Mouse (Mus musculus) forebrain, embryonic 16.5 days (tissue): ENCODE results near the gene Rbm46. TPM values are rescaled to one million over a fixed set of nuclear protein-coding genes. Genes with fewer than 3 reads are reported as not detected.

ENCODE experiments used
- ATAC-seq: fragments of 200-750 bp; cut with Nextera tagmentation; 2 replicates; pipeline ENCODE4 v1.8.0; 2017; ENCODE audit warnings: mild to moderate bottlenecking, moderate library complexity
- H3K27ac ChIP-seq: fragments of 300-500 bp; sonication (generic); 2 replicates; pipeline ENCODE4 v1.5.1; 2014; ENCODE audit warnings: low read length, control low read depth
- H3K27me3 ChIP-seq: fragments of 300-500 bp; sonication (generic); replicated peaks from 2 replicates; pipeline ENCODE4 v1.6.1; 2014; ENCODE audit warnings: low read length; ENCODE audit not compliant: control insufficient read depth, insufficient read depth
- H3K36me3 ChIP-seq: fragments of 300-500 bp; sonication (generic); 2 replicates; pipeline ENCODE4 v1.6.1; 2014; ENCODE audit not compliant: control insufficient read depth, insufficient read depth
- H3K4me1 ChIP-seq: fragments of 300-500 bp; sonication (generic); replicated peaks from 2 replicates; pipeline ENCODE4 v1.6.1; 2014; ENCODE audit warnings: low read length; ENCODE audit not compliant: control insufficient read depth, insufficient read depth
- H3K4me2 ChIP-seq: fragments of 300-500 bp; sonication (generic); 2 replicates; pipeline ENCODE4 v1.6.1; 2014; ENCODE audit warnings: mild to moderate bottlenecking, low read length, control low read depth
- H3K4me3 ChIP-seq: fragments of 300-500 bp; sonication (generic); replicated peaks from 2 replicates; pipeline ENCODE4 v1.5.1; 2014; ENCODE audit warnings: mild to moderate bottlenecking, low read length, control low read depth
- H3K9ac ChIP-seq: fragments of 300-500 bp; sonication (generic); replicated peaks from 2 replicates; pipeline ENCODE4 v1.6.1; 2014; ENCODE audit warnings: low read depth, low read length, control low read depth
- H3K9me3 ChIP-seq: fragments of 300-500 bp; sonication (generic); 2 replicates; pipeline ENCODE4 v1.6.1; 2016; ENCODE audit warnings: low read length; ENCODE audit not compliant: control insufficient read depth
- WGBS: fragments of 180-500 bp; shearing (Covaris S2); extraction: QIAGEN DNeasy Blood & Tissue Kit; methylation state at CpG from one replicate; pipeline ENCODE4 v1.1.7; 2014; 5-methylcytosine and 5-hydroxymethylcytosine counted together
- polyA plus RNA-seq: library from polyadenylated mRNA; unstranded; fragments of >200 nt; fragmentation: Nextera tagmentation; extraction: Ambion mirVana; gene quantifications from 2 replicates; pipeline ENCODE4 v1.2.1, GENCODE M21; 2015

The Rbm46 gene
- polyA plus RNA-seq, 1 experiment from 2014 or later, result 1.3 TPM

GRCm38 (mm10) chr3:82799735-82800469, 76.4 kb downstream of the Rbm46 start:
- H3K27ac ChIP-seq, result no peak overlapping the region
- no peaks in the 10 kb centered on the region for H3K36me3 ChIP-seq
- no peaks in the 10 kb centered on the region for H3K9me3 ChIP-seq
- no peak overlapping the region for H3K4me3 ChIP-seq
- H3K4me2 ChIP-seq, result no peak overlapping the region
- H3K27me3 ChIP-seq, result no peaks in the 10 kb centered on the region
- no peaks in the 10 kb centered on the region for H3K4me1 ChIP-seq
- no peak for ATAC-seq
- 86% methylated on average over 4 of the region's 4 CpGs for WGBS
- no peak overlapping the region for H3K9ac ChIP-seq

- H3K9me3 ChIP-seq, result no peaks in the 10 kb centered on the region
- no peaks in the 10 kb centered on the region for H3K27me3 ChIP-seq
- WGBS, result 83% methylated on average over 1 of the region's 1 CpGs
- no peak for ATAC-seq
- H3K36me3 ChIP-seq, result no peaks in the 10 kb centered on the region
- no peak overlapping the region for H3K4me2 ChIP-seq
- H3K27ac ChIP-seq, result no peak overlapping the region
- H3K9ac ChIP-seq, result no peak overlapping the region
- no peaks in the 10 kb centered on the region for H3K4me1 ChIP-seq
- no peak overlapping the region for H3K4me3 ChIP-seq
Measured at GRCm38 (mm10) chr3:82793656-82794055, 82.6 kb downstream of the Rbm46 start.

GRCm38 (mm10) chr3:82791663-82792062, 84.6 kb downstream of the Rbm46 start:
- 88% methylated on average over 3 of the region's 3 CpGs for WGBS
- Histone ChIP-seq H3K4me1 (no peaks in the 10 kb centered on the region), H3K27ac (no peak overlapping the region), H3K9ac (no peak overlapping the region), H3K36me3 (no peaks in the 10 kb centered on the region), H3K27me3 (no peaks in the 10 kb centered on the region), H3K9me3 (no peaks in the 10 kb centered on the region), H3K4me2 (no peak overlapping the region), H3K4me3 (no peak overlapping the region)
- ATAC-seq, result no peak

Other genes with a start within 250 kb of the Rbm46 start
- gene Lrat, start 27.5 kb upstream of the Rbm46 start, polyA plus RNA-seq, result 0.12 and 0.16 TPM in 2 replicates
- 0.11 TPM in 1 of 2 replicates, not detected in the other for gene Fgg, start 131.2 kb upstream of the Rbm46 start, polyA plus RNA-seq
- gene Fga, start 149.6 kb upstream of the Rbm46 start, polyA plus RNA-seq, result 0.10 TPM in 1 of 2 replicates, not detected in the other
- 0.09 TPM in 1 of 2 replicates, not detected in the other for gene Fgb, start 173.4 kb upstream of the Rbm46 start, polyA plus RNA-seq
- 112 and 123 TPM in 2 replicates for gene Plrg1, start 179.0 kb upstream of the Rbm46 start, polyA plus RNA-seq